Mouse (Mus musculus) left cerebral cortex, adult 11 months (tissue): ENCODE measurements around the gene Stk32c.

ENCODE experiments used
- DNase-seq: peaks from one replicate; pipeline ENCODE4 v3.0.0; 2022; ENCODE audit warnings: low spot score

The Stk32c gene

GRCm38 (mm10) chr7:139093124-139093523 lies 120.0 kb downstream of the Stk32c start:
- DNase-seq = no peak

- DNase-seq = no peak
Observed at GRCm38 (mm10) chr7:139092676-139093075, 120.4 kb downstream of the Stk32c start.

DNA sequence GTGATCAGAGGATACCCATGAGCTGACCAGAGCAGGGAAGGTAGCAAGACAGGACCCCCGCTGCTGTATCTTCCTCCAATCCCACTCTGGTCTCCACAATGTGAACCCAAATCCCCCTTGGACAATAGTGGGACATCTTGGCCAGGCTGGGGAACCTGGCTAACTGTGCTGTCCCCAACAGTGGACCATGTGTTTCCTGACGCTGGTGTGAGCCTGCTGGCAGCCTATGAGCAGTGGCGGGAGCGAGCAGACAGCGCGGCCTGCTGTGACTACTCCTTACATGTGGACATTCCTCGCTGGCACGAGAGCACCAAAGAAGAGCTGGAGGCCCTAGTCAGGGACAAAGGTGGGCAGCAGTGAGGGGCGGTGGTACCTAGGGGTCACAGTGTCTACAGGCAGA lies 121.4 kb downstream of the Stk32c start:
- no peak for DNase-seq

GRCm38 (mm10) chr7:139089892-139090874 lies 122.9 kb downstream of the Stk32c start:
- DNase-seq = no peak

DNA sequence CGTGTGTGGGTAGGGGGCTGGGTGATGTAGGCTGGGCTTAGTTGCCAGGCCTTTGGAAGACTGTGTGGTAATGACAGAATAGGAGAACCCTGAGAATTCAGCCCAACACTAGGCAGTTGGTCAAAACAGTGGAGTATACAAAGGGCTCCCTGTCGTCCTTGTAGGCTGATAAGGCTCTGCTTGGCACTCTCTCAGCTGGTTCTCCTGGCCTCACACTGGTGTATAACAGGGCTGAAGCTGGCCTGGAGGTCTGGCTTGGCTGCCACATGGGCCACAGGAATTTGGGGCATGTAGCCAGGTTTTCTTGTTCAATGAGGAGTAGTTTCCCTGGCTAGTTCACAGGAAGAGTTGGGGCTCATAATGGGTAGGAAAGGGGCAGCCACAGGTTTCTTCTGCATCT lies 125.3 kb downstream of the Stk32c start:
- no peak for DNase-seq

GRCm38 (mm10) chr7:139086195-139087158 lies 126.6 kb downstream of the Stk32c start:
- no peak for DNase-seq

GRCm38 (mm10) chr7:139085629-139086194 lies 127.4 kb downstream of the Stk32c start, which contains the start of gene Dpysl4:
Gene Dpysl4, plus strand, starts transcription at chr7:139086001.
- DNase-seq = peak; percentile 82

- DNase-seq = no peak
Observed at GRCm38 (mm10) chr7:139084316-139084715, 128.8 kb downstream of the Stk32c start.

GRCm38 (mm10) chr7:139082281-139082680 lies 130.8 kb downstream of the Stk32c start:
- DNase-seq = no peak

DNA sequence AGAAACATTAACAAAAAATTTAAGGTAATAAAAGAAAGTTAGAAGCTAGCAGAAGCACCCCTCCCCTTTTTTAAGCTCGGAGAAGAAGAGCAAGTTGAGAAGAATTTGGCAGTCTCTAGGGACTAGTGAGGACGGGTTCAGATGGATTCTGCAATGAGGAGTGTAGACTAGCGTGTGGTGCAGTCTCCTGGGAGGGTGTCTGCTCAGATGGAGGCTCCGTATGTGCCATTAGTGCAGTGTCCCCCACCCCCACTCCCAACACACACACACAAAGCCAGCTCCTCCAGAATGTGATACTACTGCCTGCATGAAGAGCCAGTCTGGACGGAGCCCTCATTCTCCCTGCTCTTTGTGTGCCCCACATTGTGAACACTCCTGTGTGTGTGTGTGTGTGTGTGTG lies 131.9 kb downstream of the Stk32c start:
- DNase-seq = no peak

- DNase-seq = no peak
Observed at GRCm38 (mm10) chr7:139080714-139081113, 132.4 kb downstream of the Stk32c start.

DNA sequence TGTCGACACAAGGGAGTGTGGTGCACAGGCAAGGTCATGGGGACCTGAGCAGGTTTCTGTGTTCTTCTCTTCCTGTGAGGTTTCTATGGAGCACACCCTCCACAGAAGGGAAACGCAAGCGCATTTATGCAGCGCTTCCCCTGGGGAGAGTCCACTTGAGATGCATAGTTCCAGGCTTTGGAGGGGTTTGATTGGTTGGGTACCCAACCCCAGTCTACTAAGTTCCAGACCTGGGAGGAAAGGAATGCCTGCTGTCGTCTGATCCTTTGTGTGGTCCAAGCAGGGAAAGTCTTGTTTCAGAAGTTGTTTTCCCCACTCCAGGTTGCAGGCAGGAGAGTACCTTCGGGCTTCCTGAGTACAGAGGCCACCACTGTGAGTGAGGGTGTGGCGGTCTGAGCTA lies 134.0 kb downstream of the Stk32c start:
- DNase-seq = no peak

DNA sequence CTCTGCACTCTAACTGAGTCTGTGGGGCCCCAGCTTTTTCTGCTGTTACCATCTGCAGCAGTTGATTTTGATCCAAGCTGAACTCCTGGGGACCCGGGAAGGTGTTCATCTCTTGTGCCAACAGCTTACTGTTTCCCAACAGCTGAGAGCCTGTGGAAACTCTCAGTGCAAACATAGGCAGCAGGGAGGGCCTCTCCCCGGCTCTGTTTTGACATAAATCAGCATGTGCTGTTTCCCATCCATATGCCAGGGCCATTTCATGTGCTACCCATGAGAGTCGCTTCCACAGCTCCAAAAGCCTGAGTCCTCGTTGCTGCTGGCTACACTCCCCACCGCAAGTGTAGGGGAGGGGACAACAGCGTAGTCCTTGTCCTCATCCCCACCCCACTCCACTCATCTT lies 134.9 kb downstream of the Stk32c start:
- DNase-seq = no peak

DNA sequence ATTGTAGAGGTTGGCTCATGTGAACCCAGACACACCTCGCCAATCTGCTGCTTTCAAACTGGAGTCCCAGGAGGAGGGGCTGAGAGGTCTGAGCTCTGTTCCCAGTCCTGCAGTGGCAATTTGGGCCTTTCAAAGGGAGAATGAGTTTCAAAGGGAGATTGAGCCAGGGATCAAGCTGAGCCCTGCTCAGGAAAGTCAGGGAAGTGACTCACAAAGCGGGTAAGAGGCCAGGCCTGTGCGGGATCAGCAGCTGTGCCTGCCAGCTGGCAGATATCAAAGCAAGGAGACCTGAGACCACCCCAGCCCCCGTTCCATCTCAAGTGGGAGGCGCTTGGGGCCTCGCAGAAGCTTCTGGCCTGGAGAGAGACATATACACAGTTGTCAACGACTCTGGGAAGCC lies 135.8 kb downstream of the Stk32c start:
- DNase-seq = no peak

GRCm38 (mm10) chr7:139075054-139075794 lies 137.9 kb downstream of the Stk32c start:
- no peak for DNase-seq

DNA sequence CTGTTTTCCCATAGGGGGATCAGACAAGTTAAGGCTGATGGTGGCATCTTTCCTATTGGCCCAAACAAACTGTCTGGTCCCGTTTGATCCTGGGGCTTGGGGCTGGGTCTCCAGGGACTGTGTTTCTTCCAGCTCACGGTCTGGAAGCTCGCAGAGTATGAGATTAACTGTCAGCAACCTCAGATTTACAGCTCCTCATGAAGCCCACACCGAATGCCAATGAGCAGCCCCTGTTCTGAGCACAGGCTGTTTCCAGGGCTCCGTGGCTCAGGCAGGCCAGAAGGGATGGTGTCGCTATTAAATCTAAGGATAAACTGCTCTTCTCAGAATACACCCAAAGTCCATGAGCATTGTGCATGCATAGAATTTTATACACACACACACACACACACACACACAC lies 138.9 kb downstream of the Stk32c start:
- DNase-seq = no peak

DNA sequence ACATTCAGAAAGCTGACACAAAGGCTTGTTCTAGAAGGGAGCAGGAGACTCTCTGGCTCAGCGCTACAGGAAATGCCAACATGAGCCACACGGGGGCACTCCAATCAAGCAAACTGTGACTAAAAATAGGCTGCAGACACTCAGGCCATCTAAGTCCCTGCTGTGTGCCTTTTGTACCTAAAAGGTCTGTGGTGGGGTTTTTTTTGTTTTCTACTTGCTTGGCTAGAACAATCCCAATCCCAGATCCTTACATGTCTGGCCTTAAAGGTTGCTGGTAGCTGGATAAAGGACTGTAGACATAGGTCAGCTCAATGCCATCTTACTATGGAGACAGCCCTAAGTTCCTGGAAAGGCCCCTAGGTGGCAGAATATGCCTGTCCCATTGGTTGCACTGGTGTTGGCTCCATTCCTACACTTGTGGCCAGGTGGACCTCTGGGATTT lies 144.9 kb downstream of the Stk32c start:
- DNase-seq = no peak

- DNase-seq = no peak
Observed at GRCm38 (mm10) chr7:139063406-139063805, 149.7 kb downstream of the Stk32c start.
